Mouse (Mus musculus) A20 (cell line): Measurements from ENCODE around the gene Gm28551.

ENCODE experiments used
- DNase-seq: peaks from one replicate; pipeline ENCODE4 v3.0.0-alpha.2; 2011; ENCODE audit warnings: low read depth, low spot score

Gene Gm28551

GRCm38 (mm10) chr1:53291197-53291596 is 61.3 kb downstream of the Gm28551 start:
- DNase-seq: no peak
